Mouse (Mus musculus): Measurements from ENCODE around the gene Tra2b. TPM values are rescaled to one million over a fixed set of nuclear protein-coding genes. Genes with fewer than 3 reads are reported as not detected.
"Not testable (repeated sequence)": the region's sequence is repeated elsewhere in the genome, so short reads cannot be mapped to it uniquely, and the experiment has no call there.

The Tra2b gene
- polyA plus RNA-seq, 1 experiment = 175 TPM

GRCm38 (mm10) chr16:22241376-22242238 is 24.2 kb downstream of the Tra2b start:
- TF ChIP-seq CTCF (IDR thresholded peaks at IDR 0.05; ENCODE audit: borderline replicate concordance, extremely low read depth, insufficient read depth, insufficient read length) = no peak
- no peak for TF ChIP-seq POLR2A (IDR thresholded peaks at IDR 0.05; ENCODE audit: borderline replicate concordance, extremely low read depth, insufficient read depth, insufficient read length, poor library complexity, severe bottlenecking)
- no peak for DNase-seq (ENCODE audit: low read depth)

DNA sequence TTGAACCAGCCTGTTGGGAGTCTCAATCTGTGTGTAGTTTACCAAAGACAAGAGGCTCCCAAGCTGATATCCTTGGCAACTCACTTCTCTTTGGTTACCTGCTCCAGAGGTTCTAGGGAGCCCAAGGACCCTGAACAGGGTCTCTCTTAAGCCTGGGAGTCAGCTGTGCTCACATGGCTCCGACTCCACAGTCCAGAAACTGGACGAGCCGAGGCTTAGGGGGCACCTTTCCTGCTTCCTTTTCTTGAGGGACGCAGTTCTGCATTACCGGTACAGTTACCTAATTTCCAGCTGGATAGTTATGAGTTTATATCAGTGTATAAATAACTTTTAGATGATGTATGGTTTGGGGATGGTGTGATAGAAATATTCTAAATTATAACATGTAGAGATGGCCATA is 24.9 kb downstream of the Tra2b start:
- TF ChIP-seq CTCF (IDR thresholded peaks at IDR 0.05; ENCODE audit: borderline replicate concordance, extremely low read depth, insufficient read depth, insufficient read length) (no peak), POLR2A (IDR thresholded peaks at IDR 0.05; ENCODE audit: borderline replicate concordance, extremely low read depth, insufficient read depth, insufficient read length, poor library complexity, severe bottlenecking) (no peak)
- no peak for DNase-seq (ENCODE audit: low read depth)

DNA sequence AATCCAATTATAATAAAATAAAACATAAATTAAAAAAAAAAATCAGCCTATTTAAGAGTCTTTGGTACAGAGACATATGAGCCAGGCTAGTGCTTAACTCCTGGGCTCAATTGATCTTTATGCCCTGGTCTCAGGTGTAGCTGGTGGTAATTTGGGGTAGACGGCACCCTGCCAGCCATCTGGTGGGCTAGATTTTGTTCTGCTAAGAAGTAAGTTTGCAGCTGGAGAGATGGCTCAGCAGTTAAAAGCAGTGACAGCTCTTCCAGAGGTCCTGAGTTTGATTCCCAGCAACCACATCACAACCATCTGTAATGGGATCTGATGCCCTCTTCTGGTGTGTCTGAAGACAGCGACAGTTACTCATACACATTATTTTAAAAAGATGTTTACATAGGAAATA is 25.8 kb downstream of the Tra2b start:
- DNase-seq (ENCODE audit: low read depth) = no peak
- no peak for TF ChIP-seq POLR2A (IDR thresholded peaks at IDR 0.05; ENCODE audit: borderline replicate concordance, extremely low read depth, insufficient read depth, insufficient read length, poor library complexity, severe bottlenecking)
- no peak for TF ChIP-seq CTCF (IDR thresholded peaks at IDR 0.05; ENCODE audit: borderline replicate concordance, extremely low read depth, insufficient read depth, insufficient read length)

GRCm38 (mm10) chr16:22238928-22239620 is 26.7 kb downstream of the Tra2b start:
- DNase-seq (ENCODE audit: low read depth) = no peak
- TF ChIP-seq POLR2A (IDR thresholded peaks at IDR 0.05; ENCODE audit: borderline replicate concordance, extremely low read depth, insufficient read depth, insufficient read length, poor library complexity, severe bottlenecking) = no peak

- DNase-seq (ENCODE audit: low read depth) = not testable (repeated sequence)
These were observed 27.4 kb downstream of the Tra2b start for GRCm38 (mm10) chr16:22238402-22238801.

DNA sequence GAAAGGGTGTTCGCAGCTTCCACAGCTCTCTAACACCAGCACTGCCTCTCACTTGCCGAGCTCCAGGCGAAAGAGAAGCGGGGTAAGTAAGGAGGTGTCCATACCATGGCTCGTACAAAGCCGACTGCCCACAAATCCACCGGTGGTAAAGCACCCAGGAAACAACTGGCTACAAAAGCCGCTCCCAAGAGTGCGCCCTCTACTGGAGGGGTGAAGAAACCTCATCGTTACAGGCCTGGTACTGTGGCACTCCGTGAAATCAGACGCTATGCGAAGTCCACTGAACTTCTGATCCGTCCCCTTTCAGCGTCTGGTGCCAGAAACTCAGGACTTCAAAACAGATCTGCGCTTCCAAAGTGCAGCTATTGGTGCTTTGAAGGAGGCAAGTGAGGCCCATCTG is 29.0 kb downstream of the Tra2b start:
- no peak for DNase-seq (ENCODE audit: low read depth)
- TF ChIP-seq CTCF (IDR thresholded peaks at IDR 0.05; ENCODE audit: borderline replicate concordance, extremely low read depth, insufficient read depth, insufficient read length) (no peak), POLR2A (IDR thresholded peaks at IDR 0.05; ENCODE audit: borderline replicate concordance, extremely low read depth, insufficient read depth, insufficient read length, poor library complexity, severe bottlenecking) (no peak)

DNA sequence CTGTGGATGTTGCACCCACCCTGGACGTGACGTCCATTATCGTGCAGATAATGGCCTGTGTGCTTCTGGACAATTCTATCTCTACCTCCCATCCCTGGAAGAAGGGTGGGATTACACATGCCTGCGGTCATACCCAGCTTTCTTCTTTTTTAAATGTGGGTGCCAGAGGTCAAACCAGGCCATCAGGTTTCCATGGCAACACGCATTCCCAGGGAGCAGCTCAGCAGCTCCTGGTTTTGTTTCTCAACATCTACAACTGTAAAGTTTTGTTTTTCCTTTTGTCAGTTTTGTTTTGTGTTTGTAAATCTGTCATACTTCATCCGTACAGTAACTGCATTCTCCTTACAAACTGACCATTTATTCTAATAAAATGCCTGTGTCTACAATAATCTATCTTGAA is 31.3 kb downstream of the Tra2b start:
- no peak for TF ChIP-seq CTCF (IDR thresholded peaks at IDR 0.05; ENCODE audit: borderline replicate concordance, extremely low read depth, insufficient read depth, insufficient read length)
- TF ChIP-seq POLR2A (IDR thresholded peaks at IDR 0.05; ENCODE audit: borderline replicate concordance, extremely low read depth, insufficient read depth, insufficient read length, poor library complexity, severe bottlenecking) = no peak
- DNase-seq (ENCODE audit: low read depth) = no peak

DNA sequence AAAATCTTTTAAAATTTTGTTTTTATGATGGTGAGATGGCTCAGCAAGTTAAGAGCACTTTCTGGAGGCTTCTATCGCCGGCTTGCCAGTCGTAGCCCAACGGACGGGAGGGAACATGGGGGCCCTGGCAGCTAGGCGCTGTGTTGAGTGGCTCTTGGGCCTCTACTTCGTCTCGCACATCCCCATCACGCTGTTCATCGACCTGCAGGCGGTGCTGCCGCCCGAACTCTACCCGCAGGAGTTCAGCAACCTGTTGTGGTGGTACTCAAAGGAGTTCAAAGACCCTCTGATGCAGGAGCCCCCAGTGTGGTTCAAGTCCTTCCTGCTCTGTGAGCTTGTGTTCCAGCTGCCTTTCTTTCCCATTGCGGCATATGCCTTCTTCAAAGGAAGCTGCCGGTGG is 35.5 kb downstream of the Tra2b start:
- not testable (repeated sequence) for DNase-seq (ENCODE audit: low read depth)

- no peak for TF ChIP-seq POLR2A (IDR thresholded peaks at IDR 0.05; ENCODE audit: borderline replicate concordance, extremely low read depth, insufficient read depth, insufficient read length, poor library complexity, severe bottlenecking)
- no peak for TF ChIP-seq CTCF (IDR thresholded peaks at IDR 0.05; ENCODE audit: borderline replicate concordance, extremely low read depth, insufficient read depth, insufficient read length)
- DNase-seq (ENCODE audit: low read depth) = no peak
These were observed 62.3 kb downstream of the Tra2b start for GRCm38 (mm10) chr16:22203501-22203900.

DNA sequence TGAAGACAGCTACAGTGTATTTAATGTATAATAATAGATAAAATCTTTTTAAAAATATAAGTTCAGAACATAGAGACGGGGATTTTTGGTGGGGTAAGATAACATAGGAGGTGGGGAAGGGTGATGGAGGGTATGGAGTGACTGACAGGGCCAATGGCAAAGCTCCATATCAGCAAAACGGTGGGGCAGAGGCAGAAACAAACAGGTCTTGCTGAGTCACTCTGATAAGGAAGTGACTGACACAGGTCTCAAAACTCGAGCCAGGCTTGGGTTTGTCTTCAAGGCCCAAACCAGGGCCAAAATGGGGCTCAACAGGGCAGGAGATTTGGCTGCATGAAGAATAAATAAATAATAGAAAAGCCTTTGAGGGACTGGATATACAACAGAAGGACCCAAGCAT is 63.9 kb downstream of the Tra2b start:
- TF ChIP-seq POLR2A (IDR thresholded peaks at IDR 0.05; ENCODE audit: borderline replicate concordance, extremely low read depth, insufficient read depth, insufficient read length, poor library complexity, severe bottlenecking) (no peak), CTCF (IDR thresholded peaks at IDR 0.05; ENCODE audit: borderline replicate concordance, extremely low read depth, insufficient read depth, insufficient read length) (no peak)
- no peak for DNase-seq (ENCODE audit: low read depth)

GRCm38 (mm10) chr16:22200476-22200875 is 65.3 kb downstream of the Tra2b start:
- TF ChIP-seq CTCF (IDR thresholded peaks at IDR 0.05; ENCODE audit: borderline replicate concordance, extremely low read depth, insufficient read depth, insufficient read length) (no peak), POLR2A (IDR thresholded peaks at IDR 0.05; ENCODE audit: borderline replicate concordance, extremely low read depth, insufficient read depth, insufficient read length, poor library complexity, severe bottlenecking) (no peak)
- DNase-seq (ENCODE audit: low read depth) = peak; percentile 16

Other genes starting within 250 kb of the Tra2b start
- 18.7 and 23.8 TPM in 2 replicates for gene Igf2bp2, start 102.7 kb downstream of the Tra2b start, polyA plus RNA-seq (2012; rRNA removed)
- gene Etv5, start 173.7 kb upstream of the Tra2b start, polyA plus RNA-seq (2012; rRNA removed) = 19.1 and 20.6 TPM in 2 replicates